In the genomic region with DNA sequence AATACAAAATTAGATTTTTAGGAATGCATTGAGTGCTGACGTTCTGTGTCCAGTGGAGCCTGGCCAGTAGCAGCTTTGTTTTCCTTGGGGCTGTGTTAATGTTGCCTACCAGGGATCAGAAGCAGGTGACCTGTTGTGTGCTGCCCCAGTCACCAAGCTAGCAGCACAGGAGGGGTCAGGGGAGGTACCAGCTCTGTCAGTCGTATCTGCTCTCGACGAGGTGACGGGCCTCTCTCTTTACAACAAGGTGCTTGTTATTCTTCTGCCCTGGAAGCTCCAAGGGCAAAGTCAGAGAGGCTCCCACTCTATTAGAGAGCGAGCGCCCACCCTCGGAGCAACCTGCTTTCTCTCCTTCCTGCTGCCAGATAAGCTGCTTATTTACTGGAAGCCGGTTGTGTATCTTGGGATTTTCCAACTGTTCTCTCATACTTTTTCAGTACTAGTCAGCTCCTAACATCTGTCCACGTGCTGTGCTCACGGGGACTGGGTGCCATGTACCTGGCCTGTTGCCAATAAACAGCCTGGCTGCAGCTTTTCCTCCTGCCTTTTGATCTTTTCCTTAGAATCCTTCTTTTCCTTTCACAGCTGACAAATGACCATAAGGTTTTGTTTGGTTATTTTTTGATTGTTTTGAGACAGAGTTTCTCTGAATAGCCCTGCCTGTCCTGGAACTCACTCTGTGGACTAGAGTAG, we compare ENCODE assay signal across 9 mouse cellular contexts. TPM values are rescaled to one million over a fixed set of nuclear protein-coding genes. Genes with fewer than 3 reads are reported as not detected.
DNase-seq lines count a peak whose midpoint lies in the region; ATAC-seq and TF ChIP-seq lines count a peak whose summit lies in the region.
"Had no signal": no experiment of that assay in that cellular context is flagged by ENCODE, and none has a peak within 500 bp of the region (broad histone marks: within the 10 kb centered on the region; RNA-seq: fewer than 3 reads in every experiment).

No protein-coding gene starts in this region.

- H3K36me3 ChIP-seq in heart, embryonic 16.5 days (ENCODE audit: control insufficient read depth, insufficient read depth), result no peaks in the 10 kb centered on the region
- peaks cover 7% of the 10 kb centered on the region; the same call in 1 of the 2 replicates for H3K36me3 ChIP-seq in limb, embryonic 12.5 days
- H3K36me3 ChIP-seq: embryonic facial prominence, embryonic 15.5 days had no signal

- H3K27me3 ChIP-seq in heart, embryonic 16.5 days (ENCODE audit: control insufficient read depth, insufficient read depth, low read length), result no peaks in the 10 kb centered on the region
- H3K27me3 ChIP-seq in limb, embryonic 12.5 days, result no peaks in the 10 kb centered on the region; the same call in 1 of the 2 replicates
- H3K27me3 ChIP-seq: embryonic facial prominence, embryonic 15.5 days had no signal

- 7% methylated on average over 11 of the region's 11 CpGs for WGBS in heart, embryonic 16.5 days
- WGBS in limb, embryonic 12.5 days, result 12% methylated on average over 11 of the region's 11 CpGs

- no peaks in the 10 kb centered on the region for H3K9me3 ChIP-seq in heart, embryonic 16.5 days (replicated peaks; ENCODE audit: control insufficient read depth, low read length)
- H3K9me3 ChIP-seq in limb, embryonic 12.5 days, result no peaks in the 10 kb centered on the region
- H3K9me3 ChIP-seq: embryonic facial prominence, embryonic 15.5 days had no signal

- peak; percentile 30 for DNase-seq in gastrocnemius, adult 2 months
- no peak for DNase-seq in gastrocnemius, postnatal 36 days
- DNase-seq in adrenal gland, adult 8-10 months, result peak; percentile 73
- peak; percentile 50 for DNase-seq in yolk sac, embryonic 10.5 days (ENCODE audit: low spot score)
- no peak for DNase-seq in urinary bladder, adult 18-20 months (ENCODE audit: low spot score in 2 of 2)
- no peak for DNase-seq in left cerebral cortex, adult 18-20 months (ENCODE audit: low spot score in 2 of 2)

- TF ChIP-seq CTCF in gastrocnemius, adult 2 months (IDR thresholded peaks at IDR 0.05), result no peak

- H3K27ac ChIP-seq in gastrocnemius, adult 2 months, result peak overlapping the region; percentile 41
- peak overlapping the region; percentile 99 for H3K27ac ChIP-seq in heart, embryonic 16.5 days (ENCODE audit: low read length)
- no peak overlapping the region for H3K27ac ChIP-seq in limb, embryonic 12.5 days
- H3K27ac ChIP-seq: embryonic facial prominence, embryonic 15.5 days had no signal

- peak overlapping the region; percentile 36; the same call in 1 of the 2 replicates for H3K9ac ChIP-seq in heart, embryonic 16.5 days (ENCODE audit: low read length)
- no peak overlapping the region for H3K9ac ChIP-seq in limb, embryonic 12.5 days (replicated peaks)
- H3K9ac ChIP-seq: embryonic facial prominence, embryonic 15.5 days had no signal

- H3K4me3 ChIP-seq in gastrocnemius, adult 2 months, result no peak overlapping the region
- no peak overlapping the region for H3K4me3 ChIP-seq in heart, embryonic 16.5 days (ENCODE audit: low read length)
- no peak overlapping the region for H3K4me3 ChIP-seq in limb, embryonic 12.5 days (replicated peaks)
- H3K4me3 ChIP-seq: embryonic facial prominence, embryonic 15.5 days had no signal

- H3K4me2 ChIP-seq in heart, embryonic 16.5 days (ENCODE audit: low read depth, low read length), result peak overlapping the region; percentile 21; the same call in 1 of the 2 replicates
- peak overlapping the region; percentile 94; the same call in 1 of the 2 replicates for H3K4me2 ChIP-seq in limb, embryonic 12.5 days
- H3K4me2 ChIP-seq: embryonic facial prominence, embryonic 15.5 days had no signal

- intact Hi-C loops in gastrocnemius, adult 2 months (cut with DNase I), result loop anchor here (5.0 kb wide), 1 partner anchor 81 kb away; no protein-coding TSS in a partner anchor
- intact Hi-C loops in gastrocnemius, postnatal 36 days (cut with DNase I), result no loop called here

- H3K4me1 ChIP-seq in heart, embryonic 16.5 days (ENCODE audit: control insufficient read depth, insufficient read depth, low read length), result peaks cover 25% of the 10 kb centered on the region; the same call in 1 of the 2 replicates
- H3K4me1 ChIP-seq in limb, embryonic 12.5 days (replicated peaks), result peaks cover 28% of the 10 kb centered on the region

- ATAC-seq in heart, embryonic 16.5 days (replicated peaks; ENCODE audit: extremely low read depth, insufficient read depth, low FRiP score), result no peak
- ATAC-seq in limb, embryonic 12.5 days (ENCODE audit: insufficient number of reproducible peaks, insufficient read depth, low FRiP score, low TSS enrichment, low read depth), result no peak

RNA-seq across cellular contexts. Expression of a gene that starts 2.8 kb away (rescaled TPM):
- total RNA-seq in gastrocnemius, adult 2 months (2021), result 10 to 100 TPM; 28.2 to 44.8 TPM
- total RNA-seq in gastrocnemius, postnatal 36 days (2021), result 10 to 100 TPM; 17.9 to 18.9 TPM
- 10 to 100 TPM; 18.6 to 28.6 (median 20.4) TPM for total RNA-seq in adrenal gland, adult 8-10 months (2022)
- 2.3 and 2.9 TPM in 2 replicates for polyA plus RNA-seq in heart, embryonic 16.5 days (2015; fragmentation: Nextera tagmentation; extraction: Ambion mirVana)
- polyA plus RNA-seq in limb, embryonic 12.5 days (2016; fragmentation: Nextera tagmentation; extraction: Ambion mirVana), result 10.9 and 11.7 TPM in 2 replicates
- total RNA-seq in left cerebral cortex, adult 18-20 months (2021), result 10 to 100 TPM; 64.4 to 93.4 TPM

Comparison
In these comparisons a context has a peak if more than half of its experiments do, and no peak if none do; other contexts are left out.
1. DNase-seq: peak in gastrocnemius, adult 2 months (single experiment), adrenal gland, adult 8-10 months (single experiment) and yolk sac, embryonic 10.5 days (single experiment); none in gastrocnemius, postnatal 36 days (0 of 2), urinary bladder, adult 18-20 months (0 of 2) and left cerebral cortex, adult 18-20 months (0 of 2).